Comparison of ENCODE assay signal across 8 mouse cellular contexts in the genomic region with DNA sequence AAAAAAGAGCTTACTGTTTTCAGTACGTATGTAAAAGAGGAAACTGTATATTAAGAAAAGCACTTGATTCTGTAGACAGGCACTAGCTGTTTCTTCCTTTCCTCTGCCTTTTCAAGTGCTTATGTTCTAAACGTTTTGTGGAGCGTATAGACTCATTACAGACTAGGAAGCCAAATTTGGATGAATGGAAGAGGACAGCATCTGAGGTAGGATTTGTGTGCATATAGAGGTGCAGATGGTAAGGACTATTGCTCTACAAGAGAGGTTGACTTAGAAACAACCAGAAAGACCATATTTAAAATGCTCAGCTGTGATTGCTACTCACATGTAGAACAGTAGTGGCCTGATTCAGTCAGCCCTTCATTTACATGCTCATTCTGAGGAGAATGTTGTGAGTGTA.
A peak's percentile ranks its signal among the peaks of the same experiment; 100 is the strongest.
DNase-seq lines count a peak whose midpoint lies in the region; ATAC-seq and TF ChIP-seq lines count a peak whose summit lies in the region.
"Had no signal": no experiment of that assay in that cellular context is flagged by ENCODE, and none has a peak within 500 bp of the region (broad histone marks: within the 10 kb centered on the region; RNA-seq: fewer than 3 reads in every experiment).

No protein-coding gene starts in this region.

- H3K4me2 ChIP-seq in heart, embryonic 15.5 days: peak overlapping the region; percentile 52
- peak overlapping the region; percentile 40; the same call in 1 of the 2 replicates for H3K4me2 ChIP-seq in lung, embryonic 16.5 days (ENCODE audit: low read depth, low read length)
- peak overlapping the region; percentile 28 for H3K4me2 ChIP-seq in heart, postnatal 0 days (ENCODE audit: low read depth, low read length)
- no peak overlapping the region for H3K4me2 ChIP-seq in forebrain, embryonic 11.5 days (ENCODE audit: low read depth, low read length, severe bottlenecking)

- H3K27ac ChIP-seq in heart, embryonic 15.5 days: peak overlapping the region; percentile 84
- peak overlapping the region; percentile 96 for H3K27ac ChIP-seq in lung, embryonic 16.5 days (ENCODE audit: low read length)
- H3K27ac ChIP-seq in heart, postnatal 0 days (ENCODE audit: low read depth): peak overlapping the region; percentile 83
- H3K27ac ChIP-seq in forebrain, embryonic 11.5 days (ENCODE audit: low read depth, low read length): no peak overlapping the region

- no peak for TF ChIP-seq POLR2A in lung, adult 2 months (IDR thresholded peaks at IDR 0.05; ENCODE audit: borderline replicate concordance, extremely low read depth, low read depth, low read length)

- H3K9ac ChIP-seq in heart, embryonic 15.5 days: no peak overlapping the region
- peak overlapping the region; percentile 50 for H3K9ac ChIP-seq in lung, embryonic 16.5 days (ENCODE audit: low read length)
- H3K9ac ChIP-seq in heart, postnatal 0 days (replicated peaks; ENCODE audit: low read depth, low read length): no peak overlapping the region
- H3K9ac ChIP-seq in forebrain, embryonic 11.5 days (ENCODE audit: low read length): no peak overlapping the region

- no peak for ATAC-seq in heart, embryonic 15.5 days (replicated peaks; ENCODE audit: insufficient number of reproducible peaks, insufficient read depth, low FRiP score, low read depth)
- ATAC-seq in lung, embryonic 16.5 days (ENCODE audit: low read depth): peak; percentile 16; the same call in 1 of the 2 replicates
- no peak for ATAC-seq in heart, postnatal 0 days (ENCODE audit: insufficient read depth, low read depth)
- no peak for ATAC-seq in forebrain, embryonic 11.5 days (replicated peaks; ENCODE audit: low FRiP score)

- peaks cover 14% of the 10 kb centered on the region for H3K4me1 ChIP-seq in heart, embryonic 15.5 days (replicated peaks)
- peaks cover 8% of the 10 kb centered on the region for H3K4me1 ChIP-seq in lung, embryonic 16.5 days (replicated peaks; ENCODE audit: control insufficient read depth, insufficient read depth, low read length)
- H3K4me1 ChIP-seq in lung, adult 2 months (ENCODE audit: control insufficient read depth, insufficient read depth, low read length): peaks cover 14% of the 10 kb centered on the region
- H3K4me1 ChIP-seq in heart, postnatal 0 days (ENCODE audit: control insufficient read depth, insufficient read depth): peaks cover 28% of the 10 kb centered on the region
- no peaks in the 10 kb centered on the region for H3K4me1 ChIP-seq in forebrain, embryonic 11.5 days (replicated peaks; ENCODE audit: control insufficient read depth, insufficient read depth, low read length)

- no peaks in the 10 kb centered on the region for H3K36me3 ChIP-seq in heart, embryonic 15.5 days
- no peaks in the 10 kb centered on the region for H3K36me3 ChIP-seq in lung, embryonic 16.5 days (ENCODE audit: control insufficient read depth, insufficient read depth, low read length)
- no peaks in the 10 kb centered on the region; the same call in 1 of the 2 replicates for H3K36me3 ChIP-seq in heart, postnatal 0 days (replicated peaks; ENCODE audit: control insufficient read depth, insufficient read depth, low read length)
- H3K36me3 ChIP-seq in forebrain, embryonic 11.5 days (ENCODE audit: control insufficient read depth, insufficient read depth, low read length): no peaks in the 10 kb centered on the region

- no peaks in the 10 kb centered on the region for H3K9me3 ChIP-seq in heart, embryonic 15.5 days (replicated peaks)
- no peaks in the 10 kb centered on the region for H3K9me3 ChIP-seq in lung, embryonic 16.5 days (ENCODE audit: control insufficient read depth, low read length)
- H3K9me3 ChIP-seq in heart, postnatal 0 days (replicated peaks; ENCODE audit: control insufficient read depth, low read length): no peaks in the 10 kb centered on the region
- H3K9me3 ChIP-seq in forebrain, embryonic 11.5 days (ENCODE audit: control insufficient read depth, low read length): no peaks in the 10 kb centered on the region

- intact Hi-C loops in heart, postnatal 25 days (cut with DNase I): no loop called here

- no peak overlapping the region for H3K4me3 ChIP-seq in heart, embryonic 15.5 days
- no peak overlapping the region for H3K4me3 ChIP-seq in lung, embryonic 16.5 days (ENCODE audit: low read length)
- H3K4me3 ChIP-seq in lung, adult 2 months (replicated peaks; ENCODE audit: extremely low read depth, low read depth, low read length): no peak overlapping the region
- H3K4me3 ChIP-seq in heart, postnatal 0 days (ENCODE audit: low read depth, low read length): no peak overlapping the region
- H3K4me3 ChIP-seq in forebrain, embryonic 11.5 days (ENCODE audit: low read depth, low read length): no peak overlapping the region

- no peaks in the 10 kb centered on the region for H3K27me3 ChIP-seq in heart, embryonic 15.5 days
- H3K27me3 ChIP-seq in lung, embryonic 16.5 days (ENCODE audit: control insufficient read depth, insufficient read depth, low read depth, low read length): no peaks in the 10 kb centered on the region
- no peaks in the 10 kb centered on the region for H3K27me3 ChIP-seq in heart, postnatal 0 days (ENCODE audit: control insufficient read depth, insufficient read depth, low read length)
- H3K27me3 ChIP-seq in forebrain, embryonic 11.5 days (ENCODE audit: control insufficient read depth, insufficient read depth, low read length): peaks cover 3% of the 10 kb centered on the region; the same call in 1 of the 2 replicates
- H3K27me3 ChIP-seq: CH12.LX had no signal

- TF ChIP-seq EP300 in heart, postnatal 0 days (IDR thresholded peaks at IDR 0.05; ENCODE audit: low read depth): no peak

- DNase-seq in heart, postnatal 25 days (ENCODE audit: low spot score): no peak
- DNase-seq in lung, adult 2 months: no peak
- DNase-seq in heart, postnatal 0 days (ENCODE audit: low spot score): no peak
- DNase-seq in telencephalon, adult 2 months (ENCODE audit: low read depth, low spot score): peak; percentile 39
- DNase-seq in forebrain, embryonic 11.5 days (ENCODE audit: low spot score): no peak

- TF ChIP-seq CTCF in lung, adult 2 months (IDR thresholded peaks at IDR 0.05; ENCODE audit: insufficient read depth, low read length): no peak
- TF ChIP-seq CTCF in heart, postnatal 0 days (IDR thresholded peaks at IDR 0.05; ENCODE audit: low read depth): no peak

- WGBS in heart, embryonic 15.5 days: 34% methylated on average over 3 of the region's 3 CpGs
- 32% methylated on average over 3 of the region's 3 CpGs for WGBS in lung, embryonic 16.5 days
- 32% methylated on average over 3 of the region's 3 CpGs for WGBS in lung, adult 2 months
- WGBS in heart, postnatal 0 days: 22% methylated on average over 3 of the region's 3 CpGs
- 77% methylated on average over 3 of the region's 3 CpGs for WGBS in forebrain, embryonic 11.5 days
